Mouse (Mus musculus): ENCODE results near the gene Ywhah.
A peak's percentile ranks its signal among the peaks of the same experiment; 100 is the strongest.

Gene Ywhah

GRCm38 (mm10) chr5:33018561-33019425, at the start of gene Ywhah:
Gene Ywhah (plus strand): TSS chr5:33018816.
- peak; percentile 96 for DNase-seq (ENCODE audit: low read depth, low spot score)

DNA sequence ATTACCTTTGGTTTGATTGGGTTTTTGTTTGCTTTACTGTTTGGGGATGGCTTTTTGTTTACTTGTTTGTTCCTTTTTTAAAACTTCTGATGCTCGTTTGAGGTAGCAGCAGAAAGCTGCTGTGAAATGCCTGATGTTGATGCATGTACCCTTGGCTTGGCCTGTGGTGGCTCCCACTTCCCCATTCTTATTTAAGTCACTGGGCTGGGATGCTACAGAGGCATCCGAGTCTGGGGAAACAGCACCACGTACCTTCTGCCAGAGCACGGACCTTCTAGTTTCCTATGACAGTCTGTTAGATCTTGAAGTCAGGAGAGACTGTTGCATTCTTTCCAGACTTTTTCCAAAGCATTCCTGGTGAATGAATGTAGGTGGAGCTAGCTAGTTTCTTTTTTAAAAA, 42.1 kb upstream of the Ywhah start:
- no peak for DNase-seq (ENCODE audit: low read depth, low spot score)

DNA sequence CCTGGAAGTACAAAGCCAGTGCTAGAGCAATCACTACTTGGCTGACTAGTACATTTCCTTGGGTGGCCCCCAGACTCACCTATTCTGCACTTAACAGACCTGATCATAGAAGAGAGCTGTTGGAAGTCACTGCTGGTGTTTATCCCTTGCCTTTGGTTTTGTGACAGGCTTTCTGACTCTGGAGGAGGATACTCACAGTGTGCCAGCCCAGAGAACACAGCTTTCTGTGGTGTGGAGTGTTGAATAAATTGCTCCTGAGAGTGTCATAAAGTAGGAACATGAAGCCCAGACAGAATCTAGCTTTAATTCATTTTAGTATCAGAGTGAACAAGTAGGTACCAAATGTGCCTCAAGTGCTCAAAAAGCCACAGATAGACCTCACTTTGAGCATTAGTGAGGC, 41.4 kb upstream of the Ywhah start:
- no peak for DNase-seq (ENCODE audit: low read depth, low spot score)

DNA sequence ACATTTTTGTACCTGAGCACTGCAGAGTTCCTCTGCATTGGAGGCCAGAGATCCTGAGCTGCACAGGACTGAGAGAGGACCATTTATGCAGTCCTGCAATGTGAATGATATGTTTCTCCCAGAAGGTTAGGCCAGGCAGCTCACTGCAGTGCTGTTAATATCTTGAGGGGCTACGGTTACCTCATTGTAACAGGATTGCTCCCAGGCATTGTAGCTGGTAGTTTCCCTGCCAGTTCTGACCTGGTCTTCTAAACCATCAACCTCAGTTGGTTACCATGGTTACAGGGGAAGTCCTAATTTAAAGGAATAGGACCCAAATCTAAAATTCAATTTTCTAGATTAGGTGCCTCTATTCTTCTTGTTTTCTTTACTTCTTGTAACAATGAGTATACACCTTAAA, 33.2 kb upstream of the Ywhah start:
- DNase-seq (ENCODE audit: low read depth, low spot score) = no peak

- no peak for DNase-seq (ENCODE audit: low read depth, low spot score)
Observed at GRCm38 (mm10) chr5:32987873-32988272, 30.7 kb upstream of the Ywhah start.

DNA sequence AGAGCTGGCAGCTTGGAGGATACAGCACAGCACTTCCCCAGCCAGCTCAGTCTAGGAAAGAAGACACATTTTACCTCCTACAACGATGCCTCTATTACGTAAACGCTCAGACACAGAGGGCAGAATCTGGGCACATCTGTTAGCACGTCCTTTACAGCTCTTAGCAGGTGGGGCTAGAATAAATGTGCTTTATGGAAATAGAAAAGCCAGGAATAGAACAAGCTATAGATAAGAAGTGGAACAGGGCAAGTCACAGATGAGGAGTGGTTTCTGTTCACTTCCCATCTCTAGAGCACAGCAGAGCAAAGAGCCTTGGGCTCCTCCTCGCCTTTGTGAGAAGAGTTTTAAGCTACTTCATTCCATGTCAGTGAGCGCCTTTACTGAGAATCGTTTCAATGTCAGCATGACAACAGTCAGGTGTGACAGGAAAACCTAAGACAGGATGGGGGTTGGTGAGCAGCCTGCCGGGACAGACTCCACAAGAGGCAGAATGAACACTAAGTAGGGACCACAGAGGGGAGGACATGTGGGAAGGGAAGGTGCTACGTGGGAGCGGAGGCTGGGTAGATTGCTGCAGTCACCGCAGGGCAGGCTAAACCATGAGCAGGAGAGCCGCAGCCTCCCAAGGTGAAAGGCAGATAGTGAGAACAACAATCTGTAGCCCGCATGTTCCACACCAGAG, 28.5 kb upstream of the Ywhah start:
- DNase-seq (ENCODE audit: low read depth, low spot score) = no peak

DNA sequence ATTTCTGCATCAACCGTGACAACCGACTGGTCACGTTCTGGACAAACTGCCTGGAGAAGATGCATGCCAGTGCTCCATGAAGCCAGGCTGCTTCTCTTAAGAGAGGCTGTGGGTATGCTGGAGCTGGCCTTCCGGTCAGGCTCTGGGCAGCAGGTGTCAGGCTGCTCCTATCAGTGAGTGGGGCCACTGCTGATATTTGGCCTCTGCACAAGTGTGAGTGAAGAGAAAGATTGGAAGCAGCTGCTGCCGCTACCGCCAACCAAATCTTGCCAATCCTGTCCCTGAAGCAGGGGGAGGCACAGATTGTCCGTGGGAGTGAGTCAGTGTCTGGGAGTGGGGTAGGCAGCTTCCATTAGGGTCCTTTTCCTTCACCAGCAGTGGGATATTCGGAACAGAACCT, 27.5 kb upstream of the Ywhah start:
- no peak for DNase-seq (ENCODE audit: low read depth, low spot score)

GRCm38 (mm10) chr5:32994471-32994870, 24.1 kb upstream of the Ywhah start:
- DNase-seq (ENCODE audit: low read depth, low spot score) = no peak

GRCm38 (mm10) chr5:32995756-32996155, 22.9 kb upstream of the Ywhah start:
- DNase-seq (ENCODE audit: low read depth, low spot score) = no peak

DNA sequence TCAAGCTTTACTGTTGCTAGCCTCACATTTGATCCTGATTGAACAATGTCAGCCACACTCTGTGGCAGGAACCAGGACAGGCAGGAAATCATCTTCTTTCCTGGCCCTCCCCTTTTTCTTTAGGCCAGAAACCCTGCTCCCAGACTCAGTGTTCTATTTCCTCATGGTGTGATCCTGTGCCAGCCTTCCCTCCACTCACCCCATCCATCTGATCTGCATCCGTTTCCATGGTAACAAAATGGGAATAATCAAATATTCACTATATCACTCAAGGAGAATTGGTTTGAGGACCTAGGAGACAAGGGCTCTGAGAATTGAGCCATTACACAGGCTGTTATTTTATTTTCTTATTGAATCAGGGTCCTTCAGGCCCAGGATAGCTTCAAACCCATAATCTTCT, 22.1 kb upstream of the Ywhah start:
- no peak for DNase-seq (ENCODE audit: low read depth, low spot score)

DNA sequence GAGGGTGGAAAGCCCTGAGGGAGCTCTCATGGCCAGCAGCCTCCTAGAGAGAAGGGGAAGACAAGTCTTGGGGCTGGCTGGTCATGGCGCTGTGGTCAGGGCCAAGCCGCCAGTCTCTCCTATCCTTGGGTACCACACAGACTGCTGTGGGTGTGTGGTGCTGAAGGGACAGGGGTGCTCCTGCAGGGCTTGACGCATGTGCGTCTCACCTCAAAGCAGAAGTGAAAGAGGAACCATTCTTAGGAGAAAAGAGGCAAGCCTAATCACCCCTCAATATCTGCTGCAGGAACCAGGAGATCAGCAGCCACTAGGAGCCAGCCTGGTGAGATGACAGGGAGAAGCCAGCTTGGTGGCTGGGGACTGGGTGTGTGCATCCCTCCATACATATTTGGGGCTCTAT, 20.9 kb upstream of the Ywhah start:
- DNase-seq (ENCODE audit: low read depth, low spot score) = peak; percentile 29

DNA sequence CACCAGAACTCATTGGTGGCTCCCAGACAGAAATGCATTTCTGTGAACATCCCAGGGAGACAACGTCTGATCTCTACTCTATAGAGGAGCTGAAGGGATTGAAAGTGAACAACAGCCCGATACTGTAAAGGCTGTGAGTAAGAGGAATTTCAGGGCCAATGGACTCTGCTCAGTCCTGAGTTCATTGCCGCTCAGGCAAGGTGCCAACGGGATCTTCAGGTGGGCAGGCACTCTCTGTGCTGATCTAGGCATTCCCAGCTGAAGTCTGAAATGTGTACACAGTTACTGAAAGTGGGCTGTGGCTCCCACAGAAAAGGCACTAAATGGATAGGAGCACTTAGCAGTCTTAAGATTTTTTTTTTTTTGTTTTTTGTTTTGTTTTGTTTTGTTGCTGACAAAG, 19.8 kb upstream of the Ywhah start:
- no peak for DNase-seq (ENCODE audit: low read depth, low spot score)

GRCm38 (mm10) chr5:33001111-33001510, 17.5 kb upstream of the Ywhah start:
- no peak for DNase-seq (ENCODE audit: low read depth, low spot score)

GRCm38 (mm10) chr5:33002781-33003180, 15.8 kb upstream of the Ywhah start:
- DNase-seq (ENCODE audit: low read depth, low spot score) = no peak

DNA sequence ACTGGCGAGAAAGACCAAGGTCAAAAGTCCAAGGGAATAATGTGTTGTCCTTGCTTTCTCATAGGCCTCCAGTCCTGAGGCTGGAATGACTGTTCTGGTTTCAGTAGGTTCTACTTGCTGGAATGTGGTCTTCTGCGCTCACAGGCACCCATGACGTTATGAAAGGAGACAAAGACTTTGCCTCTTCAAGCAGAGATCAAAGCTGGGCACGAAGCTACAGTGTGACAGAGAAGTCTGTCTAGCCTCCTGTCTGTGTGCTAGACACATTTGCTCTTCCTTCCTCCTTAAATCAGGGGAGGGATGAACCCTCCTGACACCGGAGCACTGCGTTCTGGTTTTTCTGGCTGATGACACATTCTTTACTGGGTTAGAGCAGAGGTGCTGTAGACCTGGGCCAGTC, 15.1 kb upstream of the Ywhah start:
- DNase-seq (ENCODE audit: low read depth, low spot score) = no peak

DNA sequence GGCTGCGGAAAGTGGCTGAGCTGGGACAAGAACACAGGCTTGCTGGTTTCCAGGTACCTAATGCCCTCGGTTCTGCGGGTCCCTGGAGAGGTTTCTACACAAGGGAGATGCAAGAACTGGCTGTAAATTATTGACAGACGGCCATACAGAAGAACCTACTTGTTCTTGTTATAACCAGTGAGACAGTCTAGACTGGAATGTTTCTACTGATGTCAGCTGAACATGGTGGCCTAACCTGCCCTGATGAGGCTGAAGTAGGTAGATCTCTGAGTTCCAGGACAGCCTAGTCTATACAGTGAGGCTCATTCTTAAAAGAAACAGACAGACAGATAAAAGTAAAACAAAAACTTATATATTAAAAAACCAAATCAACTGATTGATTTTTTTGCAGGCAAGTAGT, 14.5 kb upstream of the Ywhah start:
- no peak for DNase-seq (ENCODE audit: low read depth, low spot score)

GRCm38 (mm10) chr5:33005442-33006145, 13.0 kb upstream of the Ywhah start:
- peak; percentile 34 for DNase-seq (ENCODE audit: low read depth, low spot score)

DNA sequence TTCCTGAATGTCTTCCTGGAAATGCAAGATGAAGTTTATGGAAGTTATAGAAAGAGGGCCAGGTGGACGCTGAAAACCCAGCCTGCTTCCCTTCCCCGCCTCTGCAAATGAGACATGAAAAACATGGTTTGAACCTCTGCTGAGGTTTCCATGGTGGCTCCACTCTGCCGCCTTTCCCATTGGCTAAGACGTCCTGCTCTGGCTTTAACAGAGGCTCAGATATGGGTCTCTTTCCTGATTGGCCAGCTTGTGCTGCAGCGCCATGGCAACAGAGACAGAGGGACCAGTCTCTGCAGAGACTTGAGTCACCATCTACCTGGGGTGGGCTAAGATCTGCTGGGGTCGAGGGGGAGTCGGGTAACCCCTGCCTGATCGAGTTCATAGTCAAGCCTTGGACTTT, 11.9 kb upstream of the Ywhah start:
- no peak for DNase-seq (ENCODE audit: low read depth, low spot score)

DNA sequence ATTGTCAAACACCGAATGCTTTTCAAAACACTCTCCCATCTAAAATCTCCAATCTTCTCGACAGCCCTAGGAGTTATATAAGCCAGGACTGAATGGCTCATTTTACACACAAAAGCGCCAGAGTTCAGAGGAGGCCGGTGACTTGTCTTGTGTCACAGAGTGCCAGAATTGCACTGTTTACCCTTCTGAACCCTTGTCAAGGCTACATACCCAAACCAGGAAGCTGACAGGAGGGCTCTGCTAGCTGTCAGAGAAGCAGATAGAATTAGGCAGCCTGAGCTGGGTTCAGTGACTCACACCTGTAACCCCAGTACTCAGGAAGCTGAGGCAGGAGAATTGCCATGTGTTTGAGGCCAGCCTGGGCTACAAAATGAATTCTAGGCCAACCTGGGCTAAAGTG, 11.2 kb upstream of the Ywhah start:
- no peak for DNase-seq (ENCODE audit: low read depth, low spot score)

GRCm38 (mm10) chr5:33009301-33009700, 9.3 kb upstream of the Ywhah start:
- peak; percentile 44 for DNase-seq (ENCODE audit: low read depth, low spot score)

DNA sequence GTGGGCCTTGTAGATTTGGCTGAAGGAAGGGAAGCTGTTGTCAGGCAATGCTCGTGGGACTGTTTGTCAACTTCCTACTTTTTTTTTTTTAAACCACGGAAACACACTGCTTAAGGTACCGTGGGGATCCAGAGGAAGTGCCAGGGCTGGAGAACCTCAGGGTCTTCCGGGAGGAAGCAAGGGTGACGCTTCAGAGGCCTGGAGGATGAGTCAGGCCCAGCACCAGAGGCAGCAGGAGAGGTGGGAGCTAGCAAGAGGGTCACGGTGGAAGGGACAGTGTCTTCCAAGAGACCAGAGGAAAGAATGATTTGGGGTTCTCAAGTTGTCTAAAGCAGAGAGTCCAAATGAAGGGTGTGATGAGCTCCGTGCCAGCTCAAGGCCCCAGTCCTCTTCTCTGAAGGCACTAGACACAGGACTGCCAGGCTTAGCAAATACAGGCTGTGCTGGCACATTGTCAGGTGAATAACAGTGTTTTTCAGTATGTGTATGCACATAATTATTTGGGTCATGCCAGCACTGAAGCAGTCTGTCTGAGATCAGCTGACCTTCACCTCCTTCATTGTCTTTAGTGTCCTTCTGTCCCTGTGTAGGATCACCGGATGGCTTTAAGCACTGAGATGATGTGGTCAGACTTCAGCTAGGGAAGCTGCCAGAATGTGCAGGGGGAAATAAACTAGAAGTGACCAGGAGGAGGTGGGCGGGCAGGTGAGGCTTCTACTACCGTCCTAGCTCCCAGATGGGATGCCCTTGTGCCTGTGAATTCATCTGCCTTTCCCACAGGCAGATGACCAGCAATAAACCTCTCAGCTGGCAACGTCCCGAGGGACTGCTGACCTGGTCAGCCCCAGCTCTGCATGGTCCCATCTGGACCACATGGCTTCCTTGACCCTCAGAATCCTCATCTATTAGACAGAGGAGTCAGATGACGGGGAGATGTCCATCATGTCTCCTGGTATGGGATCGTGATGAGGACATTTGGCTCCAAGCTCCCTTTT, 8.5 kb upstream of the Ywhah start:
- no peak for DNase-seq (ENCODE audit: low read depth, low spot score)

Measured in R1 (cell line).